Mouse (Mus musculus): Measurements from ENCODE around the gene Pigp.

Gene Pigp

DNA sequence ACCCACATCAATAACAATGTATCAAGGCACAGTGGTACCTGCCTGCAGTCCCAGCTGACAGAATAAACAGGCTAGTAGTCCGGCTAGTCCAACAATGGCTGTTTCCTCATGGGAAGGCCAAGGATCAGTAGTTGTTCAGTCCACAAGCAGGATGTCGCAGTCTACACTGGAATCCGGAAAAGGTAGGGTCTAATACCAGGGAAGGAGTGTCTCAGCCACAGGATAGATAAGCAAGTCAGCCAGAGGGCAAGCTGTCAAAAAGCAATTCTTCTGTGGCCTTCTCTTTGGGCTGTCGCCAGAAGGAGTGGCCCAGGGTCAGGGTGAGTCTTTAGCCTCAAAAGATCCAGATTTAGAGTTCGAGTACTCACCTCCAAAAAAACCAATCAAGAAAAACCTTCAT is 53.9 kb downstream of the Pigp start:
- 85% methylated on average over 5 of the region's 5 CpGs for WGBS

GRCm38 (mm10) chr16:94315215-94315614 is 56.4 kb downstream of the Pigp start:
- WGBS, result 63% methylated on average over 1 of the region's 1 CpGs

- 84% methylated on average over 5 of the region's 5 CpGs for WGBS
Observed at GRCm38 (mm10) chr16:94314626-94315025, 57.0 kb downstream of the Pigp start.

- WGBS, result under 1% methylated on average over 64 of the region's 64 CpGs
Observed at GRCm38 (mm10) chr16:94313229-94314030, 58.2 kb downstream of the Pigp start, which contains the start of gene Hlcs. Gene Hlcs, minus strand, starts transcription at chr16:94313571.

GRCm38 (mm10) chr16:94312663-94313228 is 58.9 kb downstream of the Pigp start:
- WGBS, result under 1% methylated on average over 20 of the region's 20 CpGs

GRCm38 (mm10) chr16:94311931-94312330 is 59.7 kb downstream of the Pigp start:
- 24% methylated on average over 4 of the region's 4 CpGs for WGBS

DNA sequence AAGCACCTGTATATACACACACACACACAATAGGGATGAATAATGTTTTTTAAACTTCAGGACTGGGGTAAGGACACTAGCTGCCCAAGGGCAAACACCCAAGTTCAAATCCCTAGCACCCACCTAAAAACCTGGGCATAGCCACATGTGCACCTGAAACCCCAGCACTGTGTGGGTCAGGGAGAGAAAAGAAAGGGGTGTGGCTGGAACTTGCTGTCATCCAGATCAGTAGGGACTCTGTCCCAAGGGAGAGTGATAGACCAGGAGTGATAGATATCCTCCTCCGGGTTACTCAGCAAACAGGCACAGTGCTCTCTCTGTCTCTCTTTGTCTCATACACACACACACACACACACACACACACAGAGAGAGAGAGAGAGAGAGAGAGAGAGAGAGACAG is 60.2 kb downstream of the Pigp start:
- WGBS, result 42% methylated on average over 1 of the region's 1 CpGs

DNA sequence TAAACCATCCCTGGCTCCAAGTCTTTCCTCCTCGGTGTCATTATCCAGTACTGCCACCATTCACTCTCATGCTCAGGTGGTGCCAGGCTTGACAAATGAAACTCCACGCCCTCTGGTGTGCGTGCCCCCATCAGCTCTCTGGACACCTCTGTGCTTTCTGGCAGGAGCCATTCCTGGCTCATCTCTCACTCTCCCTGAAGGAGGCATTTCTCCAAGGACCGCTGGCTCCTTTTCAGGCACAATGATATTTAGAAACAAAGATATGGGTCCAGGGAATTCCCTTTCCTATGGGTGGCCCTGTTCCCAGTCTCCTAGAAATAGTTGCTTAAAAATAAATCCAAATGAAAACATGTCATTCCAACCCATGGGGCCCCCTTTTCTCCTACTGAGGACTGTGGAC is 62.6 kb downstream of the Pigp start:
- WGBS, result 66% methylated on average over 4 of the region's 4 CpGs

Measured in cerebral cortex, adult 2 months (tissue).